Mouse (Mus musculus): ENCODE data around the gene Sfta2. TPM values are rescaled to one million over a fixed set of nuclear protein-coding genes. Genes with fewer than 3 reads are reported as not detected.

Sfta2 gene
- total RNA-seq, 2 experiments from 2014 or later: not detected

- DNase-seq (ENCODE audit: extremely low spot score in 1 of 2, low spot score in 2 of 2): peak in 1 of 2 experiments; percentile 44
- intact Hi-C loops (cut with DNase I): no loop called here
Measured at GRCm38 (mm10) chr17:35665957-35666515, 64.7 kb downstream of the Sfta2 start.

- intact Hi-C loops (cut with DNase I): no loop called here
- peak; percentile 29 to 56 for DNase-seq (ENCODE audit: extremely low spot score in 1 of 2, low spot score in 2 of 2)
Measured at GRCm38 (mm10) chr17:35666851-35667256, 65.5 kb downstream of the Sfta2 start.

- DNase-seq (ENCODE audit: extremely low spot score in 1 of 2, low spot score in 2 of 2): peak; percentile 96
- intact Hi-C loops (cut with DNase I): no loop called here
Measured at GRCm38 (mm10) chr17:35667334-35668065, 66.2 kb downstream of the Sfta2 start, which contains the start of gene Vars2. Vars2 (minus strand) TSS chr17:35667592.

GRCm38 (mm10) chr17:35669731-35670130, 68.4 kb downstream of the Sfta2 start:
- no peak for DNase-seq (ENCODE audit: extremely low spot score in 1 of 2, low spot score in 2 of 2)
- intact Hi-C loops (cut with DNase I): no loop called here

GRCm38 (mm10) chr17:35671846-35672245, 70.5 kb downstream of the Sfta2 start:
- DNase-seq (ENCODE audit: extremely low spot score in 1 of 2, low spot score in 2 of 2): no peak
- intact Hi-C loops (cut with DNase I): no loop called here

GRCm38 (mm10) chr17:35672527-35672926, 71.2 kb downstream of the Sfta2 start:
- intact Hi-C loops (cut with DNase I): no loop called here
- no peak for DNase-seq (ENCODE audit: extremely low spot score in 1 of 2, low spot score in 2 of 2)

GRCm38 (mm10) chr17:35673416-35674035, 72.2 kb downstream of the Sfta2 start, which contains the start of gene Gtf2h4:
Gtf2h4 (minus strand) TSS chr17:35673739.
- intact Hi-C loops (cut with DNase I): no loop called here
- DNase-seq (ENCODE audit: extremely low spot score in 1 of 2, low spot score in 2 of 2): peak; percentile 92 to 94

- no peak for DNase-seq (ENCODE audit: extremely low spot score in 1 of 2, low spot score in 2 of 2)
- intact Hi-C loops (cut with DNase I): no loop called here
Measured at GRCm38 (mm10) chr17:35680591-35680990, 79.2 kb downstream of the Sfta2 start.

- DNase-seq (ENCODE audit: extremely low spot score in 1 of 2, low spot score in 2 of 2): no peak
Measured at GRCm38 (mm10) chr17:35681986-35682385, 80.6 kb downstream of the Sfta2 start.

GRCm38 (mm10) chr17:35685061-35685460, 83.7 kb downstream of the Sfta2 start:
- DNase-seq (ENCODE audit: extremely low spot score in 1 of 2, low spot score in 2 of 2): peak in 1 of 2 experiments; percentile 36
- intact Hi-C loops (cut with DNase I): no loop called here

More at GRCm38 (mm10) chr17:35681986-35682385, 80.6 kb downstream of the Sfta2 start:
- intact Hi-C loops (cut with DNase I): no loop called here

GRCm38 (mm10) chr17:35688347-35689175, 87.2 kb downstream of the Sfta2 start:
- DNase-seq (ENCODE audit: extremely low spot score in 1 of 2, low spot score in 2 of 2): peak in 1 of 2 experiments; percentile 39
- intact Hi-C loops (cut with DNase I): no loop called here

GRCm38 (mm10) chr17:35689936-35690645, 88.7 kb downstream of the Sfta2 start:
- DNase-seq (ENCODE audit: extremely low spot score in 1 of 2, low spot score in 2 of 2): no peak
- intact Hi-C loops (cut with DNase I): no loop called here

- no peak for DNase-seq (ENCODE audit: extremely low spot score in 1 of 2, low spot score in 2 of 2)
- intact Hi-C loops (cut with DNase I): no loop called here
Measured at GRCm38 (mm10) chr17:35691811-35692210, 90.5 kb downstream of the Sfta2 start.

GRCm38 (mm10) chr17:35692368-35692767, 91.0 kb downstream of the Sfta2 start:
- no peak for DNase-seq (ENCODE audit: extremely low spot score in 1 of 2, low spot score in 2 of 2)
- intact Hi-C loops (cut with DNase I): no loop called here

GRCm38 (mm10) chr17:35693906-35694305, 92.6 kb downstream of the Sfta2 start:
- intact Hi-C loops (cut with DNase I): no loop called here
- no peak for DNase-seq (ENCODE audit: extremely low spot score in 1 of 2, low spot score in 2 of 2)

- peak in 1 of 2 experiments; percentile 74 for DNase-seq (ENCODE audit: extremely low spot score in 1 of 2, low spot score in 2 of 2)
- intact Hi-C loops (cut with DNase I): no loop called here
Measured at GRCm38 (mm10) chr17:35695289-35695688, 93.9 kb downstream of the Sfta2 start.

- DNase-seq (ENCODE audit: extremely low spot score in 1 of 2, low spot score in 2 of 2): no peak
- intact Hi-C loops (cut with DNase I): no loop called here
Measured at GRCm38 (mm10) chr17:35696691-35697090, 95.3 kb downstream of the Sfta2 start.

- intact Hi-C loops (cut with DNase I): no loop called here
- no peak for DNase-seq (ENCODE audit: extremely low spot score in 1 of 2, low spot score in 2 of 2)
Measured at GRCm38 (mm10) chr17:35697429-35697758, 96.0 kb downstream of the Sfta2 start.
